Mouse (Mus musculus): ENCODE measurements around the gene Best3. TPM values are rescaled to one million over a fixed set of nuclear protein-coding genes. Genes with fewer than 3 reads are reported as not detected.

Best3 gene
- polyA plus RNA-seq, 1 experiment from 2014 or later, result 0.90 TPM

GRCm38 (mm10) chr10:116980888-116981287 lies 5.2 kb upstream of the Best3 start:
- Histone ChIP-seq H3K9ac (no peak overlapping the region), H3K4me3 (no peak overlapping the region), H3K4me1 (no peaks in the 10 kb centered on the region), H3K36me3 (no peaks in the 10 kb centered on the region), H3K27me3 (no peaks in the 10 kb centered on the region), H3K27ac (no peak overlapping the region), H3K4me2 (no peak overlapping the region), H3K9me3 (no peaks in the 10 kb centered on the region)
- 80% methylated on average over 3 of the region's 3 CpGs for WGBS
- no peak for ATAC-seq (ENCODE audit: insufficient number of reproducible peaks, low FRiP score, low TSS enrichment, low read depth)

- Histone ChIP-seq H3K4me2 (no peak overlapping the region), H3K27me3 (no peaks in the 10 kb centered on the region), H3K4me1 (peaks cover 6% of the 10 kb centered on the region; the same call in 1 of the 2 replicates), H3K36me3 (no peaks in the 10 kb centered on the region), H3K9ac (no peak overlapping the region), H3K9me3 (no peaks in the 10 kb centered on the region), H3K4me3 (no peak overlapping the region), H3K27ac (no peak overlapping the region)
- 57% methylated on average over 3 of the region's 4 CpGs for WGBS
- no peak for ATAC-seq (ENCODE audit: insufficient number of reproducible peaks, low FRiP score, low TSS enrichment, low read depth)
These were observed 3.6 kb upstream of the Best3 start for GRCm38 (mm10) chr10:116982526-116982925.

DNA sequence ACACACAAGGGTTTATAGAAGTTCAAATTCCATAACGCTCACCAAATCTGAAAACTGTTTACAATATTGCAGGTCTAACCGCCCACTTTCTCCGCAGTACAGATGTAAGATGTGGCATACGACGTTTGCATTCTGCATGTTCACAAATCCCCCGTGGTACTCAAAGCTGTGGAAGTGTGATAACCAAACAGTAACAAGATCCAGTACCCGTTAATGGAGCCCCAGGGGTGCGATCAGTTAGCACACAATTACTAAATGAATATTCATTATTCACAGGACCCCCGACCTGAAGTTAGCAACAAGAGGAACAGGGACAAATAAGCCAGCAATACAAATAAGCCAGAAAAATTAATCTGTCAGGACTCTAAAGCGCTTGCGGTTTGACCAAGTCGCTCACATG lies 1.3 kb upstream of the Best3 start:
- no peak overlapping the region for H3K4me3 ChIP-seq
- H3K27me3 ChIP-seq, result no peaks in the 10 kb centered on the region
- H3K9ac ChIP-seq, result no peak overlapping the region
- H3K4me2 ChIP-seq, result no peak overlapping the region
- H3K36me3 ChIP-seq, result no peaks in the 10 kb centered on the region
- H3K9me3 ChIP-seq, result no peaks in the 10 kb centered on the region
- 62% methylated on average over 12 of the region's 12 CpGs for WGBS
- ATAC-seq (ENCODE audit: insufficient number of reproducible peaks, low FRiP score, low TSS enrichment, low read depth), result no peak
- no peak overlapping the region for H3K27ac ChIP-seq
- H3K4me1 ChIP-seq, result peaks cover 6% of the 10 kb centered on the region; the same call in 1 of the 2 replicates

- Histone ChIP-seq H3K27ac (no peak overlapping the region), H3K27me3 (no peaks in the 10 kb centered on the region), H3K9ac (no peak overlapping the region), H3K36me3 (no peaks in the 10 kb centered on the region), H3K4me2 (no peak overlapping the region), H3K4me1 (0 out of 2 replicates have a peak, but pooled peaks cover 3% of the 10 kb centered on the region), H3K4me3 (no peak overlapping the region), H3K9me3 (no peaks in the 10 kb centered on the region)
- WGBS, result 82% methylated on average over 8 of the region's 8 CpGs
- no peak for ATAC-seq (ENCODE audit: insufficient number of reproducible peaks, low FRiP score, low TSS enrichment, low read depth)
These were observed 7.9 kb downstream of the Best3 start for GRCm38 (mm10) chr10:116993971-116994370.

DNA sequence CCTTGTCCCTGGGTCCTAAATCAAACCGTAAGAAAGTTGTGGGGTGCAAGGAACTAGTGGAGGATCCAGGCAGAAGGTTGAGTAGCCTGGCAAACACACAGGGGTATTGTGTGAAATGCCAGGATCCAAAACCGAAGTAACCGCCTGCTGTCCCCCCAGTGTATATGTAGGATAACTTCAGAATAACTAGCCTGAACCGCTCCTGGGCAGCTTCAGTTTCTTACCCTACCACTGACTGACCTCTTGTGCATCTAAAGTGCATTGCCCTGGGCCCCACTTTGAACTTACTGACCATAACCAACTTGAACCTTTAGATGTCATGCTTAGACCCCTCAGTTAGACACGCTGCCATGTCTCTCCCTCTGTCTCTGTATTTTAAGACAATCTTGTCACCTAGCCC lies 9.0 kb downstream of the Best3 start:
- 82% methylated on average over 5 of the region's 5 CpGs for WGBS
- H3K4me3 ChIP-seq, result no peak overlapping the region
- no peak for ATAC-seq (ENCODE audit: insufficient number of reproducible peaks, low FRiP score, low TSS enrichment, low read depth)

DNA sequence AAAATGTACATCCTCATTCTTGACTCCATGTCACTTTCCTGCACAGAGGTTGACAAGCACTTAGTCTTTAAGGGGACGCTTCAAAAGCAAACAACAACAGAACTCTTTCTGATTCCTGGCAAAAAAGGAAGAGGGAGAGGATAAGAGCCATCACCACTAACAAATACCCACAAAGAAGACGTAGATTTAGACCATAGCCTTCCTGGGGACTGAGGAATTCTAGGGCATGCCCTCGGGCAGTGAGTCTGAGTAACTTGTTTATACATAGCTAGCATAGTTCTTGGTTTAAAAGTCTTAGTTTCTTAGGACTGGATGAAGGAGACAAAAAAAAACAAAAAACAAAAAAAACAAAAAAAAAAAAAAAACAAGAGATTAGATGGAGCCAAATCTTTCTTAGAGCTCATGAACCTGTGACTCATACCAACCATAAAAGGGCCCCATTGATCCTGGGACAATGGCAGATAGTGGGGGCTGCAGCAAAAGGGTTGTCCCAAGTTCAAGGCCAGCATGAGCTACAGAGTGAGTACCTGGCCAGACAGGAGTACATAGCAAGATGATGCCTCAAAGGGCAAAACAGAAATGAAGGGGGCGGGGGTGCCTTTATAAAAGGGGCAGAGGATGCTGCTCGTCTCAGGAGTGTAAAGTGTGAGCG lies 9.6 kb downstream of the Best3 start:
- no peak overlapping the region for H3K4me2 ChIP-seq
- no peaks in the 10 kb centered on the region for H3K9me3 ChIP-seq
- H3K4me1 ChIP-seq, result 0 out of 2 replicates have a peak, but pooled peaks cover 3% of the 10 kb centered on the region
- no peak overlapping the region for H3K9ac ChIP-seq
- 68% methylated on average over 6 of the region's 6 CpGs for WGBS
- ATAC-seq (ENCODE audit: insufficient number of reproducible peaks, low FRiP score, low TSS enrichment, low read depth), result no peak
- H3K27me3 ChIP-seq, result no peaks in the 10 kb centered on the region
- no peak overlapping the region for H3K27ac ChIP-seq
- H3K4me3 ChIP-seq, result no peak overlapping the region
- H3K36me3 ChIP-seq, result no peaks in the 10 kb centered on the region

More for the DNA sequence above, 9.0 kb downstream of the Best3 start:
- Histone ChIP-seq H3K36me3 (no peaks in the 10 kb centered on the region), H3K27me3 (no peaks in the 10 kb centered on the region), H3K4me2 (no peak overlapping the region), H3K4me1 (0 out of 2 replicates have a peak, but pooled peaks cover 3% of the 10 kb centered on the region), H3K27ac (no peak overlapping the region), H3K9ac (no peak overlapping the region), H3K9me3 (no peaks in the 10 kb centered on the region)

DNA sequence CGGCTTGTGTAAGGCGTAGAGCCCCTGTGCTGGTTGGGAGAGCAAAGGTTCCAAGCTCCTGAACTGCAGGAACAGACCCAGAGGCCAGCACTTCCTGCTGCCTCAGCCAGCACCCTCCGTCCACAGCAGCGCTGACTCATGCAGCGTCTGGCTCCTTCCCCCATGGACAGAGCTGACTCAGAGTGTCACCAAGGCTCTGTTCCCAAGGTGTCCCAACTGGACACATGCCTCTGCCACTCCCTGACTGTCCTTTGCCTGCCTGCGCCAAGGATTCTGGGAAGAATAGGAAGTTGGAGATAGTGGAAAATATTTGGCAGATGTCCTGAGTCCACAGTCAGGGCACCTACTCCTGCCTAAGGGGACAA lies 10.1 kb downstream of the Best3 start:
- no peak for ATAC-seq (ENCODE audit: insufficient number of reproducible peaks, low FRiP score, low TSS enrichment, low read depth)

GRCm38 (mm10) chr10:116998716-116999455 lies 12.8 kb downstream of the Best3 start:
- no peaks in the 10 kb centered on the region for H3K36me3 ChIP-seq
- 0 out of 2 replicates have a peak, but pooled peaks cover 3% of the 10 kb centered on the region for H3K4me1 ChIP-seq
- 72% methylated on average over 17 of the region's 17 CpGs for WGBS
- H3K27ac ChIP-seq, result no peak overlapping the region
- no peak overlapping the region for H3K4me3 ChIP-seq
- H3K27me3 ChIP-seq, result no peaks in the 10 kb centered on the region
- ATAC-seq (ENCODE audit: insufficient number of reproducible peaks, low FRiP score, low TSS enrichment, low read depth), result no peak
- H3K9ac ChIP-seq, result no peak overlapping the region
- no peaks in the 10 kb centered on the region for H3K9me3 ChIP-seq
- no peak overlapping the region for H3K4me2 ChIP-seq

More for the DNA sequence above, 10.1 kb downstream of the Best3 start:
- WGBS, result 70% methylated on average over 6 of the region's 6 CpGs
- Histone ChIP-seq H3K9me3 (no peaks in the 10 kb centered on the region), H3K27me3 (no peaks in the 10 kb centered on the region), H3K9ac (no peak overlapping the region), H3K4me3 (no peak overlapping the region), H3K4me2 (no peak overlapping the region), H3K36me3 (no peaks in the 10 kb centered on the region), H3K27ac (no peak overlapping the region), H3K4me1 (0 out of 2 replicates have a peak, but pooled peaks cover 3% of the 10 kb centered on the region)

- no peak overlapping the region for H3K4me3 ChIP-seq
- H3K36me3 ChIP-seq, result no peaks in the 10 kb centered on the region
- 0 out of 2 replicates have a peak, but pooled peaks cover 15% of the 10 kb centered on the region for H3K4me1 ChIP-seq
- ATAC-seq (ENCODE audit: insufficient number of reproducible peaks, low FRiP score, low TSS enrichment, low read depth), result no peak
- H3K27me3 ChIP-seq, result no peaks in the 10 kb centered on the region
- no peak overlapping the region for H3K9ac ChIP-seq
- WGBS, result 68% methylated on average over 12 of the region's 12 CpGs
- H3K4me2 ChIP-seq, result no peak overlapping the region
- H3K27ac ChIP-seq, result no peak overlapping the region
- no peaks in the 10 kb centered on the region for H3K9me3 ChIP-seq
These were observed 14.9 kb downstream of the Best3 start for GRCm38 (mm10) chr10:117000975-117001374.

GRCm38 (mm10) chr10:117004695-117005094 lies 18.6 kb downstream of the Best3 start:
- Histone ChIP-seq H3K9ac (0 out of 2 replicates have a peak overlapping the region, but pooled peaks have one; percentile 3), H3K4me3 (no peak overlapping the region), H3K4me1 (0 out of 2 replicates have a peak, but pooled peaks cover 14% of the 10 kb centered on the region), H3K9me3 (no peaks in the 10 kb centered on the region), H3K27me3 (no peaks in the 10 kb centered on the region), H3K27ac (no peak overlapping the region), H3K36me3 (no peaks in the 10 kb centered on the region), H3K4me2 (no peak overlapping the region)
- 46% methylated on average over 5 of the region's 5 CpGs for WGBS
- ATAC-seq (ENCODE audit: insufficient number of reproducible peaks, low FRiP score, low TSS enrichment, low read depth), result no peak

DNA sequence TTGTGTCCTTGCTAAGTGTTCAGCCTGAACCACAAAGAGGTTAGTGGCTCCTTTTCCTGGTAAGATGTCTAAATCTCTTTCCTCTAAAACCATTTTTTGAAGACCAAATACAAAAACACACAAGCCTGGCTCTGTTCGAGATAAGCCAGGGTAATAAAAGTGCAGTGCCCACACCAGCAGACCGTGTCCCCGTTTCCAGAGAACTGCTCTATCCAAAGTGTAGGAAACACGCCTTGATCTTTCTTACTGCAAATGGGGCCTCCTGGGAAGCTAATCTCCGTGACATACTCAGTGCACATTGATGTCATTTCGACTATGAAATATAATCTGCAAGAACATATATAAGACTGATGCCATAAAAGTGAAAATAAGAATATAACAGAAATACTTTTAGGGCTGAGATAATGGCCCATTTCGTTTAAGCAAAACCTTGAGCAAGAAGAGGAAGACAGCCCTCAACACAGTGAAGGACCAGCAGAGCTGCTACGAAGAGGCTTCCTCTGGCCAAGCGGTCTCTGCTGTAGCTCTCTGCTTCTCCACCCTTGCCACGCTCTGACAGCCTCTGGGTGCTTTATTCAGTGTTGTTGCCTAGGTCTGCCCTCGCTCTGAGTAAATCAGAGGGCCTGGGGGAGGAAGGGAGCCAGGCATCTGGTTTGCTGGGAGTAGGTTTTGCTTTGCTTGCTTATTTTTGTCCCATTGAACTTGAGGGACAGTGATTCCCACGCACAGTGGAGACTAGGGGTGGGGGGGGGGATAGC lies 19.8 kb downstream of the Best3 start:
- H3K4me2 ChIP-seq, result no peak overlapping the region
- H3K27me3 ChIP-seq, result no peaks in the 10 kb centered on the region
- no peaks in the 10 kb centered on the region for H3K9me3 ChIP-seq
- no peak overlapping the region for H3K9ac ChIP-seq
- no peak overlapping the region for H3K4me3 ChIP-seq
- ATAC-seq (ENCODE audit: insufficient number of reproducible peaks, low FRiP score, low TSS enrichment, low read depth), result no peak
- 0 out of 2 replicates have a peak, but pooled peaks cover 14% of the 10 kb centered on the region for H3K4me1 ChIP-seq
- H3K27ac ChIP-seq, result no peak overlapping the region
- 49% methylated on average over 12 of the region's 12 CpGs for WGBS
- H3K36me3 ChIP-seq, result no peaks in the 10 kb centered on the region

DNA sequence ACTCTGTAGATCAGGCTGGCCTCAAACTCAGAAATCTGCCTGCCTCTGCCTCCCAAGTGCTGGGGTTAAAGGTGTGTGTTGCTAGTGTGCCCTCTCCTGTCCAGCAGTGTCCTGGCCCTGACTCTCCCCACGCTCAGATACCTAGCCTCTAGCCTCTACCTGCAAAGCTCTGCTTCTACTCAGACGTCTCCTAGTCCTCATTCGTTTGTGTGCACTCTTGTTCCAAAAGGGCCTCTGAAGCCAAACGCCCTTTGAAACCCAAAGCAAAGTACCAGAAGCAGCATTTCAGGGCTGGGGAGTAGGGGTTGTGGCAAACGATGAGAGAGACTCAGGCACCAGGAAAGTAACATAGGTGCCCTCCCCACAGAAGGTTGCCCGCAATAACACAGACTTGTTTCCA lies 23.6 kb downstream of the Best3 start:
- no peaks in the 10 kb centered on the region for H3K9me3 ChIP-seq
- no peak overlapping the region for H3K4me2 ChIP-seq
- no peaks in the 10 kb centered on the region for H3K36me3 ChIP-seq
- H3K27me3 ChIP-seq, result no peaks in the 10 kb centered on the region
- no peak overlapping the region for H3K4me3 ChIP-seq
- 83% methylated on average over 6 of the region's 6 CpGs for WGBS
- H3K9ac ChIP-seq, result no peak overlapping the region
- peaks cover 12% of the 10 kb centered on the region; the same call in 1 of the 2 replicates for H3K4me1 ChIP-seq
- H3K27ac ChIP-seq, result no peak overlapping the region
- ATAC-seq (ENCODE audit: insufficient number of reproducible peaks, low FRiP score, low TSS enrichment, low read depth), result no peak
